ENCODE assay signal across 20 mouse cellular contexts in the genomic region with DNA sequence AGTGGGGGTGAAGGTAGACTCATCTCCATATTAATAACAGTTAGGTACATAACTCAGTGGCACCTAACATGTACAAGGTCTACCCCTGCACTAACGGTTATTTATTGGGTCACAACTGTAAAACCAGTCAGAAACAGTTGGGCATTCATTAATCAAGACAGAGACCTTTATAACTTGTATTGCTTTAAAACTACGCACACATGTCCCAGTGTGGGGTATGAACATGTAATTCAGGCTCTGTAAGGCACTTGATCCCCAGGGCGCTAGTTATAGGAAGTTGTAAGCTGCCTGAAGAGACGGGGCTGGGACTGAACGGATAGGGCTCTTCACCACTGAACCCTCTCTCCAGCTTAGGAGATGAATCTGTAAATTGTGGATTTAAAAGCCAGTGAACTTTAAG. TPM values are rescaled to one million over a fixed set of nuclear protein-coding genes. Genes with fewer than 3 reads are reported as not detected.
"Had no signal": no experiment of that assay in that cellular context is flagged by ENCODE, and none has a peak within 500 bp of the region (broad histone marks: within the 10 kb centered on the region; RNA-seq: fewer than 3 reads in every experiment).

No protein-coding gene starts in this region.

- H3K9me3 ChIP-seq: neural tube, embryonic 15.5 days; stomach, embryonic 15.5 days had no signal

- DNase-seq: retina, postnatal 1 day; right cerebral cortex, adult 18-20 months; right cerebral cortex, postnatal 14 days; right cerebral cortex, postnatal 25 days; right cerebral cortex, postnatal 4 days; spleen, adult 18-20 months; thymus, adult 18-20 months; thymus, adult 2 months; thymus, postnatal 14 days; thymus, postnatal 25 days; thymus, postnatal 36 days; thymus, postnatal 4 days had no signal

- H3K9ac ChIP-seq: neural tube, embryonic 15.5 days; stomach, embryonic 15.5 days had no signal

- H3K4me3 ChIP-seq: neural tube, embryonic 15.5 days; stomach, embryonic 15.5 days had no signal

- H3K4me2 ChIP-seq: neural tube, embryonic 15.5 days; stomach, embryonic 15.5 days had no signal

- H3K4me1 ChIP-seq: neural tube, embryonic 15.5 days; stomach, embryonic 15.5 days had no signal

- H3K27me3 ChIP-seq: neural tube, embryonic 15.5 days; stomach, embryonic 15.5 days had no signal

- H3K27ac ChIP-seq: neural tube, embryonic 15.5 days; stomach, embryonic 15.5 days; stomach, postnatal 0 days had no signal

RNA-seq across cellular contexts. Expression of a gene that starts 16.0 kb away (rescaled TPM):
- total RNA-seq: neutrophil, adult 5-6 weeks had no signal
- polyA plus RNA-seq: small intestine, adult 2 months; stomach, embryonic 14.5 days; stomach, embryonic 15.5 days; stomach, embryonic 16.5 days; stomach, postnatal 0 days; urinary bladder, adult 2 months had no signal
